Mouse (Mus musculus) lung, embryonic 16.5 days (tissue): ENCODE results near the gene Slc18b1. TPM values are rescaled to one million over a fixed set of nuclear protein-coding genes. Genes with fewer than 3 reads are reported as not detected.
A peak's percentile ranks its signal among the peaks of the same experiment; 100 is the strongest.
"Not testable (repeated sequence)": the region's sequence is repeated elsewhere in the genome, so short reads cannot be mapped to it uniquely, and the experiment has no call there.

ENCODE experiments used
- ATAC-seq: fragments of 200-750 bp; cut with Nextera tagmentation; 2 replicates; pipeline ENCODE4 v1.8.0; 2017; ENCODE audit warnings: low read depth, mild to moderate bottlenecking, moderate library complexity
- H3K27ac ChIP-seq: fragments of 300-500 bp; sonication (generic); 2 replicates; pipeline ENCODE4 v1.5.1; 2014; ENCODE audit warnings: mild to moderate bottlenecking, control low read depth, low read length
- H3K27me3 ChIP-seq: fragments of 300-500 bp; sonication (generic); 2 replicates; pipeline ENCODE4 v1.6.1; 2014; ENCODE audit warnings: low read depth, low read length, mixed read lengths; ENCODE audit not compliant: control insufficient read depth, insufficient read depth
- H3K36me3 ChIP-seq: fragments of 300-500 bp; sonication (generic); 2 replicates; pipeline ENCODE4 v1.6.1; 2014; ENCODE audit warnings: low read length; ENCODE audit not compliant: control insufficient read depth, insufficient read depth
- H3K4me1 ChIP-seq: fragments of 300-500 bp; sonication (generic); replicated peaks from 2 replicates; pipeline ENCODE4 v1.6.1; 2014; ENCODE audit warnings: low read length, mixed read lengths; ENCODE audit not compliant: control insufficient read depth, insufficient read depth
- H3K4me2 ChIP-seq: fragments of 300-500 bp; sonication (generic); 2 replicates; pipeline ENCODE4 v1.6.1; 2014; ENCODE audit warnings: low read depth, low read length, control low read depth
- H3K4me3 ChIP-seq: fragments of 300-500 bp; sonication (generic); 2 replicates; pipeline ENCODE4 v1.5.1; 2014; ENCODE audit warnings: mild to moderate bottlenecking, low read length, control low read depth
- H3K9ac ChIP-seq: fragments of 300-500 bp; sonication (generic); 2 replicates; pipeline ENCODE4 v1.6.1; 2014; ENCODE audit warnings: low read length, control low read depth
- H3K9me3 ChIP-seq: fragments of 300-500 bp; sonication (generic); 2 replicates; pipeline ENCODE4 v1.6.1; 2016; ENCODE audit warnings: low read length; ENCODE audit not compliant: control insufficient read depth
- WGBS: fragments of 180-500 bp; shearing (Covaris S2); extraction: QIAGEN DNeasy Blood & Tissue Kit; methylation state at CpG from one replicate; pipeline ENCODE4 v1.1.7; 2014; 5-methylcytosine and 5-hydroxymethylcytosine counted together
- polyA plus RNA-seq: library from polyadenylated mRNA; unstranded; fragments of >200 nt; fragmentation: Nextera tagmentation; extraction: Ambion mirVana; gene quantifications from 2 replicates; pipeline ENCODE4 v1.2.1, GENCODE M21; 2015

Gene Slc18b1
- polyA plus RNA-seq, 1 experiment from 2014 or later: 21.5 TPM

DNA sequence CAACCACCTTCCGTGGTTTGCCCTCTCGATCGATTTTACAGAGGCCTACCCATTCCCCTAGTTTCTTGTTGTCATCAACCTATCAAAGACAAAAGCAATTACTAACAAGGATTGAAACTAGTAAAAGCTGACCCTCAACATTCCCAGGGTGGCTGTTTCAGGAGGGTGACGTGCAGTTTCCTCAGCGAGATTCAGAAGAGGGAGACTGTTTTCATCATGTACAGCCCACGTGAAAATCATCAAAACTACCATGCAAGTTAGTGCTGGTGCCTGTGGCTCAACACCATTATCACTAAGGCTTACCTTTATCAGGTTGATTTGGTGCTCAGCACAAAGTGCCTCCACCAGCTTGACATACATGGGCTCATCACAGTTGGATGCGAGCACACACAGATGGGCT is 11.2 kb upstream of the Slc18b1 start:
- ATAC-seq: not testable (repeated sequence)

DNA sequence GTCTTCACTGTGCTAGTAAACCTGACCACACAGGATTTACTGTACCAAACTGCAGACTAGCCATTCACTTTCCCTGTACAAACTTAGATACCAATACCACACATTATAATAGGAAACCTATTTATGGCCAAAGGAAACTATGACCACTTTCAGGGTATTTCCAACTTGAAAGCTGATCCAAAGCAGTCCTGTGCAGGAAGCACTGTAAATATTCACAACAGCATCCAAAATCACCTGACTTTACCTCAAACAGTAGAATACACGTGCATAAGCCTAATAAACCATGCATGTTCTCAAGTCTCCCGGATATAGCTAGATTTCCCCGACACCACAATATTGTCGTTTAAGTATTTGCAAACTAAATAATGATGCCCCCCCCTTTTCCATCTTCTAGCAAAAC is 10.7 kb upstream of the Slc18b1 start:
- Histone ChIP-seq H3K9me3 (no peaks in the 10 kb centered on the region), H3K27ac (no peak overlapping the region), H3K36me3 (peaks cover 29% of the 10 kb centered on the region), H3K4me3 (peak overlapping the region; percentile 75), H3K9ac (peak overlapping the region; percentile 87), H3K4me2 (peak overlapping the region; percentile 55), H3K27me3 (no peaks in the 10 kb centered on the region), H3K4me1 (peaks cover 21% of the 10 kb centered on the region)
- under 1% methylated on average over 4 of the region's 4 CpGs for WGBS
- no peak for ATAC-seq

More for the DNA sequence above, 11.2 kb upstream of the Slc18b1 start:
- not testable (repeated sequence) for H3K27ac ChIP-seq, H3K27me3 ChIP-seq, H3K9me3 ChIP-seq
- Histone ChIP-seq H3K4me2 (peak overlapping the region; percentile 55), H3K9ac (peak overlapping the region; percentile 87), H3K36me3 (peaks cover 32% of the 10 kb centered on the region), H3K4me3 (peak overlapping the region; percentile 75), H3K4me1 (peaks cover 21% of the 10 kb centered on the region)
- 45% methylated on average over 7 of the region's 7 CpGs for WGBS

DNA sequence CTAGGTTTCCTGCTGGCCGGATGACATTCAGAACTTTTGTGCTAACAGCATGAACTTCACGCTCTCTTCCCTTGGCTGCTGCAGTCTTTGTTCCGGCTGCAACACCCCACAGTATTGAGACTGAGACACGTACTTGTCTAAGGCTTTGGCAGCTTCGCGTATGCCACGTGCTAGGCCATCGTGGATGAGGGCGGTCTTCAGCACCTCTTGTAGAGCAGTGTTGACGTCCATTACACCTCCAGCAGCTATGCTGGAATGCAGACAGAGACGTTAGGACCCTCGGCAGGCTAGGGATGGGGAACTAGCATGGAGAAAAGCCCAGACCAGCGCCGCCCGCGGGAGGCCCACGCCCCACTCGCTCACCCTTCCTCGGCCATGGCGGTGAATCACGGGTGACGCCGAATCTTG is 10.2 kb upstream of the Slc18b1 start:
- peak; percentile 36 for ATAC-seq
- Histone ChIP-seq H3K27ac (peak overlapping the region; percentile 60), H3K4me2 (peak overlapping the region; percentile 55), H3K4me3 (peak overlapping the region; percentile 75), H3K4me1 (peaks cover 21% of the 10 kb centered on the region), H3K36me3 (peaks cover 25% of the 10 kb centered on the region), H3K9ac (peak overlapping the region; percentile 87)
- H3K27me3 ChIP-seq, H3K9me3 ChIP-seq: not testable (repeated sequence)
- WGBS: 0% methylated on average over 23 of the region's 23 CpGs

DNA sequence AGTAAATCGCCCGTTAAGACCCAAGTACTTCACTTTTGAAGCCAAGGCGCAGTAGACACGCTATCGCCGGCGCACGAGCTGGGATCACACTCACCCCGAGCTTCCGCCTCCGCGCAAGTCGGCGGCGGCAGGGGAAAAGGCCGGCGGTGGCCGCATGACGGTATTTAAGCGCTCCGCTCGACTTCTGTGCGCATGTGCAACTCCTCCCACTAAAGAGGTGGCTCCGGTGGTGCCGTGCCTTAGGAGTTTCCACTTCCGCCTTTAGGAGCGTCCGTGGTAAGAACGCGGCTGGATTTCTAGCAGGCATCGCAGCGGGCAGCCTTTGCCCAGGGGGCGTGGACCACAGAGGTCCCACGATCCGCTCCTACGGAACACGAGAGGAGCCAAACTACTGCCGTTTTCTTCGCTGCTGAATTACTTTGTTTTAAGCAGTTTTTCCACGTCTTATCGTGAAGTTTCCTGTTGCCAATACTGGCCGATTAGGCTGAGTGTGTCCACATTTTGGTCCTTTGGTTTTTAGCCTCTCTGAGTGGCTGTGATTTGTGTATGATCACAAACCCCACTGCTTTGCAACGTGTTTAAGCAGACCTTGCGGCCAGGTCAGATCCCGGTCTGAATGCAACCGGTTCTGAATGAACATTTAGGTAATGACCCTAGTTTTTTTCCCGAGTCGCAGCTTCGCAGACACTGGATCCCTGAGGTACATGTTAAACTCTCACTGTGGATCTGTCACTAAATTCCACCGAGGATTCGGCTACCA is 9.5 kb upstream of the Slc18b1 start, which contains the start of gene Rps12:
Gene Rps12, minus strand, starts transcription at position 214 of the 760 bp plus-strand sequence.
- H3K36me3 ChIP-seq: peaks cover 24% of the 10 kb centered on the region
- peak within 1 kb of the TSS; percentile 89 for H3K4me2 ChIP-seq
- peak within 1 kb of the TSS; percentile 75 for H3K4me3 ChIP-seq
- peak; percentile 98 for ATAC-seq
- under 1% methylated on average over 51 of the region's 51 CpGs for WGBS
- H3K4me1 ChIP-seq: peaks cover 21% of the 10 kb centered on the region
- no peaks in the 10 kb centered on the region for H3K27me3 ChIP-seq
- no peaks in the 10 kb centered on the region for H3K9me3 ChIP-seq
- H3K27ac ChIP-seq: peak within 1 kb of the TSS; percentile 94
- H3K9ac ChIP-seq: peak within 1 kb of the TSS; percentile 87

DNA sequence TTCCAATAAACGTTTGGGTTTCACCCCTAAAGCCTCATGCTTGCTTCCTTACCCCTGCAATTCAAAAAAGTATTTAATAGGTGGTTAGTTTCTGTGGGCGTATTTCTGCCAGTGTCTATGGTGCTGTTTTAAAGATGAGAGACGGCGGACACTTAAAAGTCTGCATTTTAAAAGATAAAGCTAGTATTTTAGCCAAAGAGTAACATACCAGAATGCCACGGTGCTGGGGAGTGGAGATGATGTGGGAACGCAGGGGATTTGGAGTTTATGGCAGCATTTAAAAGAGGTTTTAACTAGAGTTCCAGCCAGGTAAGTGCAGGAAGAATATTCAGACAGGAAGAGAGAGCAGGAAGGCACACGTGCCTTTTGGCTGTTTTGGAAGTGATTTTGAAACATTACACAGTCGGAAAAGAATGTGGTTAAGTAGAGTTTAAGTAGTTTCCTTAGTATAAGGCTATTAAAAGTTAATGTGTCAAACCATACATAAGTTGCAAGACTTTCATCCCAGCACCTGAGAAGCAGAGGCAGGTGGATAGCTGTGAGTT is 8.7 kb upstream of the Slc18b1 start:
- peaks cover 19% of the 10 kb centered on the region for H3K36me3 ChIP-seq
- under 1% methylated on average over 8 of the region's 8 CpGs for WGBS
- H3K4me3 ChIP-seq: peak overlapping the region; percentile 75

DNA sequence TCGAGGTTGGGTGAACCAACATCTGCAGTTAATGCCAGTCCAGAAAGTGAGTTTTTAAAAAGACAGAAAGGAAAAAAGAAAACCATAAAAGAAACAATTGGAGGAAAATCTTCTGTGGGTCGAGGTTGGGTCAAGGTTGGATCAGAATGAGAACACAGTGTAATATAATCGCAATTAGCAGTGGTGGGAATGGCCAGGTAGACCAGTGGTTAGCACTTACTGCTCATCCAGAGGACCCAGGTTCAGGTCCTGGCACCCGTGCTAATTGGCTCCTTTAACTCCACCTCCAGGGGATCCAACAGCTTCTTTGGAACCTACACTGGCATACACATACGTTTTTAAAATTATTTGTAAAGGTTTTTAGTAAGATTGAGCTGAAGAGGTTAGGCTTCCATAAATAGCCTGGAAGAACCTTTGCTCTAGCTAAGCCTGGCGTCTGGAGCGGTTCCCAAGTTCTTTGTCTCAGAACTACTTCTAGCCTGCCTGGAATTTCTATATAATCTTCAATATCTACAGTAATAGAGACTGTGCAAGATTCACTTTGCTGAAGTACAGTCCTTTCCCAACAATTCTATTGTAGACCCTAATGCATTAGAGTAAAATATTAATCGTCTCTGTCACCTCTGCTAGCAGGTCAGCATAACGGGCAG is 790 bp upstream of the Slc18b1 start:
- 57% methylated on average over 9 of the region's 9 CpGs for WGBS
- H3K4me1 ChIP-seq: peaks cover 14% of the 10 kb centered on the region
- peak overlapping the region; percentile 51 for H3K4me2 ChIP-seq
- no peak overlapping the region for H3K9ac ChIP-seq
- H3K27ac ChIP-seq: no peak overlapping the region
- no peak for ATAC-seq
- no peaks in the 10 kb centered on the region for H3K27me3 ChIP-seq
- H3K4me3 ChIP-seq: no peak overlapping the region; the same call in none of the 2 replicates
- H3K36me3 ChIP-seq: no peaks in the 10 kb centered on the region
- no peaks in the 10 kb centered on the region for H3K9me3 ChIP-seq

More for the DNA sequence above, 8.7 kb upstream of the Slc18b1 start:
- peak overlapping the region; percentile 89 for H3K4me2 ChIP-seq
- H3K9me3 ChIP-seq: no peaks in the 10 kb centered on the region
- H3K4me1 ChIP-seq: peaks cover 21% of the 10 kb centered on the region
- peak overlapping the region; percentile 94 for H3K27ac ChIP-seq
- no peak for ATAC-seq
- peak overlapping the region; percentile 86 for H3K9ac ChIP-seq
- H3K27me3 ChIP-seq: no peaks in the 10 kb centered on the region

DNA sequence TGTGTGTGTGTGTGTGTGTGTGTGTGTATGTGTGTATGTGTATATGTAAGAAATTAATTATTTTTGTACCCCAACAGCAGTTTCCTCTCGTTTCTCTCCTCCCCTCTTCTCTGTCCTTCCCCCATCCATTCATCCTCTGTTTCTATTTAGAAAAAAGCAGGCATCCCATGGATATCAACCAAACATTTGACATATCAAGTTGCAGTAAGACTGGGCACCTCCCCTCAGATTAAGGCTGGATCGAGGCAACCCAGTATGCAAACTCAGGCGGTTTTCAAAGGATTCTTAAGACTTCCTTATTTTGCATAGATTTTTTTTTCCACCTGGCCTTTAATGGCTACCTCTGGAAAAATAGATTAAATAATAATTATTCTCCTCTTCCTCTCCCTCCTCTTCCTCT is 820 bp downstream of the Slc18b1 start:
- peak overlapping the region; percentile 86 for H3K9ac ChIP-seq
- ATAC-seq: peak; percentile 46; the same call in 1 of the 2 replicates
- H3K4me2 ChIP-seq: peak overlapping the region; percentile 51
- peaks cover 5% of the 10 kb centered on the region; the same call in 1 of the 2 replicates for H3K36me3 ChIP-seq
- WGBS: 4% methylated on average over 3 of the region's 3 CpGs
- peaks cover 14% of the 10 kb centered on the region for H3K4me1 ChIP-seq
- H3K27ac ChIP-seq: peak overlapping the region; percentile 50; the same call in 1 of the 2 replicates
- H3K4me3 ChIP-seq: peak overlapping the region; percentile 66
- no peaks in the 10 kb centered on the region for H3K9me3 ChIP-seq
- H3K27me3 ChIP-seq: no peaks in the 10 kb centered on the region

DNA sequence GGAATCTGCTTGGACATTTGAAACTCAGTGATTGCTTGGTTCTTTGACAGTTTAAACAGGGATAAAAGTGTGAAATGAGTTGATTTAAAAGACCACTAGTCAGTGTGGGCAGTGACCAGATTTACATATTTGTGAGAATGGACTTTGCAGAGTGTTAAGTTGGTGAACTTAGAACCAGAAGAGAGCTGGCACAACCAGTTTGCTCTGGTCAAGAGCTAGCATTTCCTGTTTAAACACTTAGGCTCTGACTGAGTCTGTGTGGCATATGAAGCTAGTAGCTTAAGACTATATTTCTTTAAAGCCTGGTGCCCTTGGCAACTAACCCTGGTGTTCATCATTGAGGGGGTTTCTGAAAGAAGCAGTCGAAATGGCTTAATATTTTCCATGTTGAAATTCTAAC is 1.4 kb downstream of the Slc18b1 start:
- no peaks in the 10 kb centered on the region for H3K27me3 ChIP-seq
- H3K4me2 ChIP-seq: peak overlapping the region; percentile 51
- H3K4me3 ChIP-seq: no peak overlapping the region
- 63% methylated on average over 1 of the region's 1 CpGs for WGBS
- H3K9me3 ChIP-seq: no peaks in the 10 kb centered on the region
- H3K4me1 ChIP-seq: peaks cover 14% of the 10 kb centered on the region
- H3K9ac ChIP-seq: no peak overlapping the region
- H3K27ac ChIP-seq: peak overlapping the region; percentile 70
- H3K36me3 ChIP-seq: peaks cover 5% of the 10 kb centered on the region; the same call in 1 of the 2 replicates
- ATAC-seq: peak; percentile 60; the same call in 1 of the 2 replicates

DNA sequence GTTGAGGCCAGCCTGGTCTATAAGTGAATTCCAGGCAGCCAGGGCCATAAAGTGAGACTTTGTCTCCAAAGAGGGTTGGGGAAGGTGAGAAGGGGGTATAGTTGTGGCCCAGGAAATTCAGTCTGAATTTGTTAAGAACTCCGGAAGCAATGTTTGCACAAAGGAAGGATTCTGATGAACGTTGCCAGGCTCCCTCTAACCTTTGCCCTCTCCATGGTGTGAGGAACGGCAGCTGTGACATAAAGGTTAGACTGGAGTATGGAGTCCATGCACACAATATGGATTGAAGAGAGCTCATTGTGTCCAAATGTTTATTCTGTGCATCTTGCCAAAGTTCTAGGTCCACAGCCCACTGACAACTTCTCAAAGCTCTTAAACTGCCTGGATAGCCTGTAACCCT is 3.1 kb downstream of the Slc18b1 start:
- H3K27me3 ChIP-seq: no peaks in the 10 kb centered on the region
- H3K4me2 ChIP-seq: no peak overlapping the region
- H3K9me3 ChIP-seq: no peaks in the 10 kb centered on the region
- H3K9ac ChIP-seq: no peak overlapping the region
- peaks cover 7% of the 10 kb centered on the region for H3K36me3 ChIP-seq
- H3K4me3 ChIP-seq: no peak overlapping the region
- WGBS: 5% methylated on average over 3 of the region's 3 CpGs
- no peak overlapping the region for H3K27ac ChIP-seq
- no peak for ATAC-seq
- peaks cover 14% of the 10 kb centered on the region for H3K4me1 ChIP-seq
